Mouse (Mus musculus) layer of hippocampus, adult 2 months (tissue): ENCODE data around the gene Metrn. TPM values are rescaled to one million over a fixed set of nuclear protein-coding genes. Genes with fewer than 3 reads are reported as not detected.

Experiments used
- DNase-seq, 2 experiments: peaks; one replicate each; pipeline ENCODE4 v3.0.0; 2022; ENCODE audit warnings: low spot score in 2 of 2
- H3K27ac ChIP-seq: fragments of 200-600 bp; 2 replicates; pipeline ENCODE4 v1.8.1; 2022
- H3K4me3 ChIP-seq: fragments of 200-600 bp; 2 replicates; pipeline ENCODE4 v1.8.1; 2022; ENCODE audit warnings: mild to moderate bottlenecking
- CTCF ChIP-seq: fragments of 200-600 bp; conservative IDR thresholded peaks from 2 replicates; pipeline ENCODE4 v1.8.1; 2022; ENCODE audit warnings: antibody characterized with exemption, mild to moderate bottlenecking, moderate library complexity
- total RNA-seq, 2 experiments: library from RNA; stranded (reverse); gene quantifications; 2 replicates each; pipeline ENCODE4 v1.2.3; 2021

Metrn gene
- total RNA-seq, 2 experiments from 2014 or later: 76.9 to 80.3 TPM

- Histone ChIP-seq H3K27ac (peak overlapping the region; percentile 99), H3K4me3 (peak overlapping the region; percentile 72)
- no peak for TF ChIP-seq CTCF
- DNase-seq: no peak
Measured at GRCm38 (mm10) chr17:25836397-25837075, 39.6 kb upstream of the Metrn start.

GRCm38 (mm10) chr17:25835816-25836215 lies 38.9 kb upstream of the Metrn start:
- Histone ChIP-seq H3K4me3 (peak overlapping the region; percentile 72), H3K27ac (peak overlapping the region; percentile 99)
- DNase-seq: no peak
- no peak for TF ChIP-seq CTCF

GRCm38 (mm10) chr17:25835301-25835700 lies 38.4 kb upstream of the Metrn start:
- Histone ChIP-seq H3K4me3 (no peak overlapping the region; the same call in 1 of the 2 replicates), H3K27ac (peak overlapping the region; percentile 99)
- no peak for DNase-seq
- no peak for TF ChIP-seq CTCF

GRCm38 (mm10) chr17:25834595-25835222 lies 37.8 kb upstream of the Metrn start:
- H3K4me3 ChIP-seq: peak overlapping the region; percentile 87
- H3K27ac ChIP-seq: peak overlapping the region; percentile 99
- no peak for TF ChIP-seq CTCF
- no peak for DNase-seq

- Histone ChIP-seq H3K4me3 (peak overlapping the region; percentile 87), H3K27ac (peak overlapping the region; percentile 99)
- no peak for DNase-seq
- TF ChIP-seq CTCF: no peak
Measured at GRCm38 (mm10) chr17:25833961-25834594, 37.1 kb upstream of the Metrn start.

GRCm38 (mm10) chr17:25833291-25833663 lies 36.3 kb upstream of the Metrn start, which contains the start of gene Stub1:
Gene Stub1, minus strand, starts transcription at chr17:25833404.
- DNase-seq: peak; percentile 80 to 84
- H3K4me3 ChIP-seq: peak within 1 kb of the TSS; percentile 87
- H3K27ac ChIP-seq: peak within 1 kb of the TSS; percentile 99
- no peak for TF ChIP-seq CTCF

GRCm38 (mm10) chr17:25832436-25833290 lies 35.7 kb upstream of the Metrn start:
- TF ChIP-seq CTCF: no peak
- DNase-seq: peak; percentile 97 to 98
- peak overlapping the region; percentile 99 for H3K27ac ChIP-seq
- H3K4me3 ChIP-seq: peak overlapping the region; percentile 87

GRCm38 (mm10) chr17:25831451-25832281 lies 34.7 kb upstream of the Metrn start:
- H3K4me3 ChIP-seq: peak overlapping the region; percentile 87
- no peak for TF ChIP-seq CTCF
- peak overlapping the region; percentile 99 for H3K27ac ChIP-seq
- DNase-seq: no peak

GRCm38 (mm10) chr17:25830806-25831431 lies 34.0 kb upstream of the Metrn start:
- Histone ChIP-seq H3K4me3 (peak overlapping the region; percentile 87), H3K27ac (0 out of 2 replicates have a peak overlapping the region, but pooled peaks have one; percentile 99)
- no peak for TF ChIP-seq CTCF
- DNase-seq: no peak

GRCm38 (mm10) chr17:25830200-25830753 lies 33.3 kb upstream of the Metrn start:
- DNase-seq: no peak
- H3K27ac ChIP-seq: no peak overlapping the region
- peak overlapping the region; percentile 82 for H3K4me3 ChIP-seq
- no peak for TF ChIP-seq CTCF

GRCm38 (mm10) chr17:25829558-25830017 lies 32.7 kb upstream of the Metrn start:
- Histone ChIP-seq H3K27ac (peak overlapping the region; percentile 93), H3K4me3 (peak overlapping the region; percentile 82)
- DNase-seq: no peak
- TF ChIP-seq CTCF: no peak
